Mouse (Mus musculus) hindbrain, embryonic 10.5 days (tissue): ENCODE measurements around the gene Cdc20b. TPM values are rescaled to one million over a fixed set of nuclear protein-coding genes. Genes with fewer than 3 reads are reported as not detected.
"Not testable (repeated sequence)": the region's sequence is repeated elsewhere in the genome, so short reads cannot be mapped to it uniquely, and the experiment has no call there.

Source experiments
- DNase-seq: peaks from one replicate; pipeline ENCODE4 v3.0.0-alpha.2; 2017; ENCODE audit warnings: low spot score
- H3K27ac ChIP-seq: fragments of 300-500 bp; sonication (generic); 2 replicates; pipeline ENCODE4 v1.5.1; 2016; ENCODE audit warnings: mild to moderate bottlenecking, moderate library complexity
- H3K27me3 ChIP-seq: fragments of 300-500 bp; sonication (generic); 2 replicates; pipeline ENCODE4 v1.6.1; 2016; ENCODE audit warnings: mild to moderate bottlenecking; ENCODE audit not compliant: poor library complexity, insufficient read depth, severe bottlenecking
- H3K36me3 ChIP-seq: fragments of 300-500 bp; sonication (generic); 2 replicates; pipeline ENCODE4 v1.6.1; 2016; ENCODE audit warnings: mild to moderate bottlenecking, moderate library complexity
- H3K4me1 ChIP-seq: fragments of 300-500 bp; sonication (generic); replicated peaks from 2 replicates; pipeline ENCODE4 v1.6.1; 2016; ENCODE audit warnings: mild to moderate bottlenecking
- H3K4me3 ChIP-seq: fragments of 300-500 bp; sonication (generic); 2 replicates; pipeline ENCODE4 v1.5.1; 2016; ENCODE audit warnings: mild to moderate bottlenecking, moderate library complexity
- H3K9me3 ChIP-seq: fragments of 300-500 bp; sonication (generic); 2 replicates; pipeline ENCODE4 v1.6.1; 2016; ENCODE audit warnings: mild to moderate bottlenecking, moderate library complexity
- WGBS: fragments of 180-500 bp; shearing (Covaris S2); methylation state at CpG from one replicate; pipeline ENCODE4 v1.1.7; 2016; 5-methylcytosine and 5-hydroxymethylcytosine counted together
- polyA plus RNA-seq: library from polyadenylated mRNA; unstranded; fragments of >200 nt; fragmentation: Nextera tagmentation; extraction: Ambion mirVana; gene quantifications from 2 replicates; pipeline ENCODE4 v1.2.1, GENCODE M21; 2016

Gene Cdc20b
- polyA plus RNA-seq, 1 experiment from 2014 or later = 1.7 TPM

GRCm38 (mm10) chr13:112998427-112999201 lies 36.3 kb upstream of the Cdc20b start:
- Histone ChIP-seq H3K4me3 (peak overlapping the region; percentile 59), H3K27me3 (peaks cover 85% of the 10 kb centered on the region), H3K27ac (peak overlapping the region; percentile 35), H3K36me3 (no peaks in the 10 kb centered on the region), H3K9me3 (no peaks in the 10 kb centered on the region), H3K4me1 (peaks cover 19% of the 10 kb centered on the region)
- WGBS = under 1% methylated on average over 46 of the region's 46 CpGs
- peak; percentile 61 for DNase-seq

GRCm38 (mm10) chr13:113000090-113000489 lies 34.8 kb upstream of the Cdc20b start:
- no peak overlapping the region for H3K4me3 ChIP-seq
- H3K9me3 ChIP-seq = no peaks in the 10 kb centered on the region
- H3K27me3 ChIP-seq = peaks cover 70% of the 10 kb centered on the region
- 76% methylated on average over 3 of the region's 3 CpGs for WGBS
- H3K36me3 ChIP-seq = no peaks in the 10 kb centered on the region
- H3K4me1 ChIP-seq = peaks cover 10% of the 10 kb centered on the region
- H3K27ac ChIP-seq = no peak overlapping the region
- no peak for DNase-seq

GRCm38 (mm10) chr13:113000576-113001318 lies 34.2 kb upstream of the Cdc20b start:
- no peak for DNase-seq
- Histone ChIP-seq H3K36me3 (no peaks in the 10 kb centered on the region), H3K4me3 (no peak overlapping the region), H3K4me1 (peaks cover 10% of the 10 kb centered on the region), H3K9me3 (no peaks in the 10 kb centered on the region), H3K27ac (no peak overlapping the region), H3K27me3 (peaks cover 64% of the 10 kb centered on the region)
- 76% methylated on average over 9 of the region's 9 CpGs for WGBS

GRCm38 (mm10) chr13:113012683-113013082 lies 22.2 kb upstream of the Cdc20b start:
- WGBS = 85% methylated on average over 6 of the region's 6 CpGs
- Histone ChIP-seq H3K9me3 (no peaks in the 10 kb centered on the region), H3K36me3 (no peaks in the 10 kb centered on the region), H3K27me3 (no peaks in the 10 kb centered on the region), H3K4me3 (no peak overlapping the region), H3K27ac (no peak overlapping the region), H3K4me1 (no peaks in the 10 kb centered on the region)
- no peak for DNase-seq

GRCm38 (mm10) chr13:113013174-113013953 lies 21.5 kb upstream of the Cdc20b start:
- WGBS = 65% methylated on average over 20 of the region's 20 CpGs
- DNase-seq, H3K27me3 ChIP-seq, H3K4me3 ChIP-seq, H3K9me3 ChIP-seq, H3K36me3 ChIP-seq, H3K27ac ChIP-seq, H3K4me1 ChIP-seq: not testable (repeated sequence)

- Histone ChIP-seq H3K9me3 (no peaks in the 10 kb centered on the region), H3K27ac (no peak overlapping the region), H3K36me3 (no peaks in the 10 kb centered on the region), H3K4me3 (no peak overlapping the region), H3K27me3 (peaks cover 16% of the 10 kb centered on the region; the same call in 1 of the 2 replicates), H3K4me1 (no peaks in the 10 kb centered on the region)
- 85% methylated on average over 2 of the region's 2 CpGs for WGBS
- no peak for DNase-seq
Measured at GRCm38 (mm10) chr13:113021521-113021920, 13.4 kb upstream of the Cdc20b start.

- H3K27ac ChIP-seq = no peak overlapping the region
- WGBS = 75% methylated on average over 8 of the region's 8 CpGs
Measured at GRCm38 (mm10) chr13:113022467-113022866, 12.4 kb upstream of the Cdc20b start.

GRCm38 (mm10) chr13:113023274-113024143 lies 11.4 kb upstream of the Cdc20b start:
- Histone ChIP-seq H3K4me1 (no peaks in the 10 kb centered on the region), H3K4me3 (no peak overlapping the region), H3K36me3 (no peaks in the 10 kb centered on the region), H3K27ac (no peak overlapping the region), H3K9me3 (no peaks in the 10 kb centered on the region), H3K27me3 (peaks cover 27% of the 10 kb centered on the region)
- WGBS = 88% methylated on average over 17 of the region's 17 CpGs
- DNase-seq = no peak

More at GRCm38 (mm10) chr13:113022467-113022866, 12.4 kb upstream of the Cdc20b start:
- Histone ChIP-seq H3K27me3 (peaks cover 16% of the 10 kb centered on the region; the same call in 1 of the 2 replicates), H3K4me3 (no peak overlapping the region), H3K36me3 (no peaks in the 10 kb centered on the region), H3K9me3 (no peaks in the 10 kb centered on the region), H3K4me1 (no peaks in the 10 kb centered on the region)
- no peak for DNase-seq

- peak overlapping the region; percentile 56 for H3K4me3 ChIP-seq
- H3K36me3 ChIP-seq = no peaks in the 10 kb centered on the region
- peaks cover 33% of the 10 kb centered on the region for H3K4me1 ChIP-seq
- no peaks in the 10 kb centered on the region for H3K9me3 ChIP-seq
- H3K27me3 ChIP-seq = peaks cover 79% of the 10 kb centered on the region
- H3K27ac ChIP-seq = peak overlapping the region; percentile 84
- no peak for DNase-seq
- WGBS = 2% methylated on average over 7 of the region's 7 CpGs
Measured at GRCm38 (mm10) chr13:113031351-113031750, 3.6 kb upstream of the Cdc20b start.

- no peaks in the 10 kb centered on the region for H3K9me3 ChIP-seq
- H3K36me3 ChIP-seq = no peaks in the 10 kb centered on the region
- H3K27ac ChIP-seq = peak overlapping the region; percentile 84
- peaks cover 79% of the 10 kb centered on the region for H3K27me3 ChIP-seq
- under 1% methylated on average over 40 of the region's 40 CpGs for whole genome bisulfite sequencing
- peak; percentile 79 for DNase-seq
- peak overlapping the region; percentile 56 for H3K4me3 ChIP-seq
- peaks cover 33% of the 10 kb centered on the region for H3K4me1 ChIP-seq
Measured at GRCm38 (mm10) chr13:113031792-113032571, 2.9 kb upstream of the Cdc20b start.

GRCm38 (mm10) chr13:113032831-113033230 lies 2.1 kb upstream of the Cdc20b start:
- Histone ChIP-seq H3K27ac (no peak overlapping the region), H3K27me3 (peaks cover 79% of the 10 kb centered on the region), H3K4me1 (peaks cover 33% of the 10 kb centered on the region), H3K36me3 (no peaks in the 10 kb centered on the region), H3K9me3 (no peaks in the 10 kb centered on the region), H3K4me3 (no peak overlapping the region)
- no peak for DNase-seq
